Mouse (Mus musculus): ENCODE results near the gene Immt. TPM values are rescaled to one million over a fixed set of nuclear protein-coding genes. Genes with fewer than 3 reads are reported as not detected.

The Immt gene
- 574 TPM for polyA plus RNA-seq (2014; fragmentation: Illumina TruSeq; extraction: RNeasy Lipid Tissue Mini Kit (QIAGEN cat#74804); ENCODE audit: low read depth, low replicate concordance)

DNA sequence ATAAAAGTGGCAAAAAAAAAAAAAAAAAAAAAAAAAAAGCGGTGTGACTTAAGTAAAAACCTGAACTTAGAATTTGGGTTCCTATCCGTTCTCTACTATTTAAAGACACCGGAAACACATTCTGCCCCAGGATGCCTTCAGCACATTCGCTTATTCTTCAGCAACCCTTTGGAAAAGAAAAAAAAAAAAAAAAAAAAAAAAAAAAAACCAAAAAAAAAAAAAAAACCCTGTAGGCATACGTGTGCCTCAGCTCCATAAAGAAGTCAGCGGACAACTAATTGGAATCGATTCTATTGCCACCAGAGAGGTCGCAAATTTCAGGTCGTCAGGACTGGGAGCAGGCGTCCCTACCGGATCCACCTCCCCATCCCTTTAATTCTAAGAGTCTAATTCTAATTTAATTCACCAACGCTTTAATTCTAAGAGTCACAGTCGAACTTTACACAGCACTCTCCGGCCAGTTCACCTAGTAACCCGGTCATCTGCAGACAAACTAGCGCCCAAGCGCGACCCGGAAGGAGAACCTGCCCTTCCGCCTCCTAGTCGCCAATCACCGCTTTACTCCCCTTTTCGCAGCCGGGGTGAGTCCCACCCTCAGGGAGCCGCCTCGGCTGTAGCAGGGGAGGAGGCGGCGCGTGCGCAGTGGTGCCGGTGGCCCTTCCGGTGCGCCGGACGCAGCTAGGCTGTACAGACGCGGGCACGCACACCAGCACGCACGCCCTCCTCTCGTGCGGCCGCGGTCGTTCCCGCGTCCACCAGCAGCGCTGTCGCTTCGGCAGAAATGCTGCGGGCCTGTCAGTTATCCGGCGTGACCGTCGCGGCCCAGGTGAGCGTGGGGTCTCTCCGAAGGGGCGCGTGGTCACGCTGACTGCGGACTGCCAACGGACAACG is at the start of gene Immt:
Gene Immt (plus strand): TSS at position 642 of the 891 bp plus-strand sequence.

DNA sequence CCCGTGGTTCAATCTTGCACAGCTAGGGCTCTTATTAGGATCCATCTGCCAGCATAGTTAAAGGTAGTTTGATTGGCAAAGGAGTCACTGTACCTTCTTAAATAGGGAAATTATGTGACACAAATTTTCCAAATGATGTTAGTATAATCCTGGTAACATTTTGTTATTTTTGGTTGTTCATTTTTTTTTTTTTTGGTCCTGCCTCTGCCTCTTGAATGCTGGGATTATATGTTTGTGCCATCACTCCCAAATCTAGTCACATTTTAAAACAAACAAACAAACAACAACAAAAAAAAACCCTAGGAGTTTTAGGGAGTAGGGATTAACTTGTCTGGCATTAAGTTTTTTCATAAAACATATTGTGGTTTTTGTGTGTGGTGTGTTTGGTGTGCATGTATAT is 4.3 kb upstream of the Immt start, which contains the start of gene Mrpl35:
Gene Mrpl35 (minus strand): TSS at position 101 of the 400 bp plus-strand sequence.

DNA sequence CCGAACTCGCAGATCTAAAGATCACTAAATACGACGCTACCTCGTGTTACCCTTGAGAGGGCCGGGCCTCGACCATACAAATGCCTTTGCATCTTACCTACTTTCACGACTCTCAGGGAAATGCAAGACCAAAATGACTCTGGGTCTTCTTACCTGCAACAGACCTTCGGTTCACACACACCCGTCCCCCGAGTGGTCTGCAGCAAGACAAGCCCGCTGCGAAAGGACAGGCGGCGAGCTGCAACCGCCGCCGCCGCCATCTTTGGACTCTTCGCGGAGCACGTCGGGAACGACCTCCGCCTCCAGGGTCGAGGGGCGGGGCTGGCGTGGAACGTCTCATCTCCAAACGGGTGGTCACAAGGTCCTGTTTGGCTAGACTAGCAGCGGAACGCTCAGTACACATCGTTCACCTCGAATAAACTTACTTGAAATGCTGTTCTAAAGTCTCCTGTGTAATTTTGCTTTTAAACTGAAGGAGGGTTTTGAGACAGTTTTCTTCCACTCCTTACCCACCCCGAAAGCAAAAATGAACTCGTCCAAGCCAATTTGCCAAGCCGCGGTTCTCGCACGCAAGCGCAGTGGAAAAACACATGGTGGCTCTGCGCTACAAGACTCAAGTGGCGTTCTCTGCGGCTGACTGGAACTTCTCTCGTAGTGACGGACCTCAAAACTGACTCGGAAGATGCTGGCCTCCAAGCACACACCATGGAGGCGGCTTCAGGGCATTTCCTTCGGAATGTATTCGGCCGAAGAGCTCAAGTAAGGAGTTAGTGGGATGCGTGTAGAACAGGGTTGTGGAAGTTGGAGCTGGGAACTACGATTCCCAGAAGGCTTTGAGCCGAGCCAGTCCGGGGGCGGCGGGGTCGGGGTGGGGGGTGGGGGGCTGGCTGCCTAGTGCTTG is 77.6 kb downstream of the Immt start, which contains the start of the genes Ptcd3 and Polr1a:
Gene Ptcd3 (minus strand): TSS at position 270 of the 901 bp plus-strand sequence.
Gene Polr1a (plus strand): TSS at position 573 of the 901 bp plus-strand sequence.

Other genes with a start within 250 kb of the Immt start
- gene Kdm3a, start 198.3 kb upstream of the Immt start, polyA plus RNA-seq (2014; fragmentation: Illumina TruSeq; extraction: RNeasy Lipid Tissue Mini Kit (QIAGEN cat#74804); ENCODE audit: low read depth, low replicate concordance): 22.0 TPM
- gene Reep1, start 123.8 kb upstream of the Immt start, polyA plus RNA-seq (2014; fragmentation: Illumina TruSeq; extraction: RNeasy Lipid Tissue Mini Kit (QIAGEN cat#74804); ENCODE audit: low read depth, low replicate concordance): 17.6 TPM
- gene Mrpl35, start 4.4 kb upstream of the Immt start, polyA plus RNA-seq (2014; fragmentation: Illumina TruSeq; extraction: RNeasy Lipid Tissue Mini Kit (QIAGEN cat#74804); ENCODE audit: low read depth, low replicate concordance): 44.1 TPM
- gene Ptcd3, start 77.4 kb downstream of the Immt start, polyA plus RNA-seq (2014; fragmentation: Illumina TruSeq; extraction: RNeasy Lipid Tissue Mini Kit (QIAGEN cat#74804); ENCODE audit: low read depth, low replicate concordance): 124 TPM
- 34.4 TPM for gene Polr1a, start 77.7 kb downstream of the Immt start, polyA plus RNA-seq (2014; fragmentation: Illumina TruSeq; extraction: RNeasy Lipid Tissue Mini Kit (QIAGEN cat#74804); ENCODE audit: low read depth, low replicate concordance)